Mouse (Mus musculus) effector memory CD4-positive, alpha-beta T cell, adult 7 months (primary cell): Measurements from ENCODE around the gene Mlxipl. TPM values are rescaled to one million over a fixed set of nuclear protein-coding genes. Genes with fewer than 3 reads are reported as not detected.

Experiments used
- polyA plus RNA-seq: library from polyadenylated mRNA; unstranded; fragments of 100-300 nt; shearing (Covaris generic); gene quantifications from one replicate; pipeline ENCODE4 v1.2.1, GENCODE M21; 2017

Mlxipl gene
- polyA plus RNA-seq = not detected

GRCm38 (mm10) chr5:135089653-135090052 lies at the start of gene Mlxipl:
TSS of gene Mlxipl (plus strand) at chr5:135089890.

GRCm38 (mm10) chr5:135063629-135064381 lies 25.9 kb upstream of the Mlxipl start, which contains the start of gene Dnajc30:
TSS of gene Dnajc30 (plus strand) at chr5:135064202.

GRCm38 (mm10) chr5:135064909-135065446 lies 24.7 kb upstream of the Mlxipl start, which contains the start of gene Bud23:
TSS of gene Bud23 (minus strand) at chr5:135064959.

GRCm38 (mm10) chr5:135077564-135078481 lies 11.9 kb upstream of the Mlxipl start, which contains the start of gene Vps37d:
TSS of gene Vps37d (minus strand) at chr5:135078266.

GRCm38 (mm10) chr5:135149053-135149819 lies 59.5 kb downstream of the Mlxipl start, which contains the start of gene Tbl2:
TSS of gene Tbl2 (plus strand) at chr5:135149657.

GRCm38 (mm10) chr5:135168063-135169062 lies 78.7 kb downstream of the Mlxipl start, which contains the start of gene Bcl7b:
TSS of gene Bcl7b (plus strand) at chr5:135168283.

GRCm38 (mm10) chr5:135186621-135187348 lies 97.1 kb downstream of the Mlxipl start, which contains the start of gene Baz1b:
TSS of gene Baz1b (plus strand) at chr5:135187264.

Other genes with a start within 250 kb of the Mlxipl start
- gene Tmem270, start 183.2 kb upstream of the Mlxipl start, polyA plus RNA-seq = not detected
- gene Cldn13, start 174.4 kb upstream of the Mlxipl start, polyA plus RNA-seq = not detected
- gene Mettl27, start 157.5 kb upstream of the Mlxipl start, polyA plus RNA-seq = 5.6 TPM
- gene Cldn4, start 143.0 kb upstream of the Mlxipl start, polyA plus RNA-seq = not detected
- not detected for gene Cldn3, start 103.7 kb upstream of the Mlxipl start, polyA plus RNA-seq
- 74.8 TPM for gene Abhd11, start 80.7 kb upstream of the Mlxipl start, polyA plus RNA-seq
- gene Stx1a, start 66.4 kb upstream of the Mlxipl start, polyA plus RNA-seq = 7.1 TPM
- gene Dnajc30, start 25.7 kb upstream of the Mlxipl start, polyA plus RNA-seq = 9.6 TPM
- gene Bud23, start 24.9 kb upstream of the Mlxipl start, polyA plus RNA-seq = 78.7 TPM
- gene Vps37d, start 11.6 kb upstream of the Mlxipl start, polyA plus RNA-seq = not detected
- 26.8 TPM for gene Tbl2, start 59.8 kb downstream of the Mlxipl start, polyA plus RNA-seq
- gene Bcl7b, start 78.4 kb downstream of the Mlxipl start, polyA plus RNA-seq = 125 TPM
- 41.6 TPM for gene Baz1b, start 97.4 kb downstream of the Mlxipl start, polyA plus RNA-seq
- gene Fzd9, start 161.3 kb downstream of the Mlxipl start, polyA plus RNA-seq = not detected